Mouse (Mus musculus) mesoderm, embryonic 11.5 days (tissue): Measurements from ENCODE around the gene Ubl3.

Experiments
- DNase-seq: peaks from one replicate; pipeline ENCODE4 v3.0.0-alpha.2; 2012; ENCODE audit warnings: low read depth, low spot score

The Ubl3 gene

GRCm38 (mm10) chr5:148552187-148553071 lies at the start of gene Ubl3:
Gene Ubl3 (minus strand): TSS chr5:148552789.
- peak; percentile 99 for DNase-seq

GRCm38 (mm10) chr5:148598376-148598775 lies 45.8 kb upstream of the Ubl3 start:
- peak; percentile 81 for DNase-seq

GRCm38 (mm10) chr5:148596086-148596753 lies 43.6 kb upstream of the Ubl3 start:
- DNase-seq: no peak

DNA sequence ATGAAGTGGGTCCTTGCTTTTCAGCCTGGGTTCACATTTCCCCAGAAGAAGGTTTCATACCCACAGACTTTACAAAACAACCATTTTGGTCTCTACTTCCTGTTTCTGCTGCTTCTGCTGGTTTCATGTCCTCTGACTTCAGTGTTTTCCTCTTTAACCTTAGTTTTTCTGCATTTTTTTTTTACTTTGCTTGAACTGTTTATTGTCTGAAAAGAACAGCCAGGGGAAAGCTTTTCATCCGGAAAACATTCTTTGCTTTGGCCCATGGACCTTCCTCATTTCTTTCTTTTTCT lies 42.8 kb upstream of the Ubl3 start:
- DNase-seq: no peak

GRCm38 (mm10) chr5:148594693-148595458 lies 42.3 kb upstream of the Ubl3 start:
- no peak for DNase-seq

DNA sequence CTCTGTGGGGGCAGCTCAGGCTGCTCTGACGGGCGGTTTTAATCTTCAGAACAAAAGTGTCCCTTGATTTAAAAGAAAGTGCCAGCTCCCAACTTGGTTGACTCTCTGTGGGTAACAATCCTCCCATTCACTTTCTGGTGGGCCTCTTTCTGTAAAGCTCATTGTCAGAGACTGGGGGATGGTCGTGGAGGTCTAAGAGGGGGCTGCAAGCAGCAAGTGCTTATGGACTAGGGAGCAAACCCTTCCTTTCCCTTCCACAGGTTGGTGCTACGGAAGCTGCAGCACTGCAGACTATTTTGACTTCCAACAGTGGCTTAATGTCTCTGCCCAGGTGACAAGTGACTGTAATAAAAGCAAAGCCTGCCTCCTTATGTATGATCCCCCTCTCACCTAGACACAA lies 41.0 kb upstream of the Ubl3 start:
- DNase-seq: no peak

DNA sequence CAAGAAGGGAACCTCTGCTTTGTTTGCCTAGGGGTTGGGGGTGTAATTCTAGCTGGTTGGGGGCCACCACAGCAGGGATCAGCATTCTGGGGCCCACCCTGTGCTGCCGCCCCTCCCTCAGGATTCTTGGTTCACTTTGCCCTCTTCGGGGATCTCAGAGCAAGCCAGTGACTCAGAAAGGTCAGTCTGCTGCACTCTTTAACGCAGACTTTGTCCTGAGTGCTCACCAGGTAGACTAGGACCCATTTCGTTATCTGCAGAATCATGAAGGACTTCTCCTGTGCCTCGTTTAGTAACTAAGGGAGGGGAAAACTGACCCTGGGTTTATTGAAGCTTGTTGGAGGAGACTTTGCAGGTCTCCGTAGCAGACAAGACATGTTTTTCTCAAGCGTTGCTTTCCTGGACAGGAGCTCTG lies 38.9 kb upstream of the Ubl3 start:
- no peak for DNase-seq

DNA sequence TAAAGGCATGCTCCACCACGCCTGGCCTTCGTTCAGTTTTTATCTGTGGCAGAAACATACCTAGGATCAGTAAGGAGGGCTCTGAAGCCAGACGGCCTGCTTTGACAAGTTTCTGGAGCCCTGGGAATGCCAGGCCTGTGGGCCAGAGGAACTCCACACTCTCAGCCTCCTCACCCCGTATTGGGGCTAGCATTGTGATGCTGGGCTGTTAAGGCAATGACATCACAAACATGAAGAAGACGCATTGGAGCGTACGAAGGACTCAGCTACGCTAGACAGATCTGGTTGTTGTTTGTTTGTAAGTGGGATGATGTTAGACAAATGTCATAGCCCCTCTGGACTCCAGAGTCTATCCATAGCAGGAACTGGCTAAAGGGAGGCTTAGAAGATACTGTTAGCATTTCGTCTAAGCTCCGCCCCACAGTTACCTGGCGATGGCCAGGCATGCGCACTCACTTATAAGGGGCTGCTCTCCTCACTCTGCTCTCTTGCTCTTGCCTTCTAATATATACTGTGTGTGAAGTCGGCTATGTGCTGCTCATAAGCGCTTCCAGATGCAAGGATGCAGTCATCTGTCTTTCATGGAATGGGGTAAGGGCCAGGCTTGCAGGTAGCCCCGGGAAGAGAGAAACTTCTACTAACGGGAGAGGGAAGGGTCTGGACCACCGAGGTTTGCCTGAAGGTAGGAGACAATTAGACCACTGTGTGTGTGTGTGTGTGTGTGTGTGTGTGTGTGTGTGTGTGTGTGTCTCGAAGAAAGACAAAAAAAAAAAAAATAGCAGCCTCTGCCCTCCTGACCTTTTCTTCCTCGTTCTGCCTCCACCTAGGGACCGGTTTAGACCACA lies 38.2 kb upstream of the Ubl3 start:
- no peak for DNase-seq

GRCm38 (mm10) chr5:148588987-148589386 lies 36.4 kb upstream of the Ubl3 start:
- DNase-seq: no peak

GRCm38 (mm10) chr5:148588142-148588650 lies 35.6 kb upstream of the Ubl3 start:
- DNase-seq: no peak

- DNase-seq: no peak
These were observed 27.9 kb upstream of the Ubl3 start for GRCm38 (mm10) chr5:148580388-148580985.

DNA sequence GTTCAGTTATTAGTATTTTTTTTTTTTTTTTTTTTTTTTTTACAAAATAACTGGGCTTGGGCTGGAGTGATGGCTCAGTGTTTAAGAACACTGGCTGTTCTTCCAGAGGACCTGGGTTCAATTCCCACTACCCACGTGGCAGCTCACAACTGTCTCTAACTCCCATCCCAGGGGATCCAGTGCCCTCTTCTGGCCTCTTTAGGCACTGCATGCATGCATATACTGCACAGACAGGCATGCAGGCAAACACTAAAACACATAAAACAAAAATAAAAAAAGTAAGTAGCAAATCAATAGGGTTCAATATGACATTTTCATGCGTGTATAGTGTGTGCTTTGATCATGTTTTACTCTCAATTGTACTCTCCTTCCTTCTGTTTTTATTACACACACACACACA lies 26.6 kb upstream of the Ubl3 start:
- DNase-seq: no peak

DNA sequence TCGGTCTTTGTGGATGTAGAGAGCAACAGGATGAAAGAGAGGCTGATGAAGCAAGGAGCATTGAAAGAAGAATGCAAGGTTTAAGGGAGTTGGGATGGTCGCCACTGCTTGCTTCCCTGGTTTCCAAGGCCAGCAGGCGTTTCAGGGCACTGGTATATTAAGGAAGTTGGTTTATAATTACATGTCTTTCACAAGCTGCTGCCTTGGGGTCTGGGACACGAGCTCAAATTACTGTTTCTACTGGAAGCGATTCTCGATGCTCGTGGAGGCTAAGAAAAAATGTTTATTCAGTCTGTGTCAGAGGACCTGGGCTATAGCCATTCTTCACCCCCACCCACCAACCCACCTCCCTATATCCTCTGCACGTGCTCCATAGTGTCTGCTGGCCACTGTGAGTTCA lies 25.8 kb upstream of the Ubl3 start:
- DNase-seq: no peak

- DNase-seq: no peak
These were observed 24.7 kb upstream of the Ubl3 start for GRCm38 (mm10) chr5:148577278-148577677.

- DNase-seq: no peak
These were observed 22.6 kb upstream of the Ubl3 start for GRCm38 (mm10) chr5:148575163-148575562.

- no peak for DNase-seq
These were observed 20.1 kb upstream of the Ubl3 start for GRCm38 (mm10) chr5:148572676-148573075.

DNA sequence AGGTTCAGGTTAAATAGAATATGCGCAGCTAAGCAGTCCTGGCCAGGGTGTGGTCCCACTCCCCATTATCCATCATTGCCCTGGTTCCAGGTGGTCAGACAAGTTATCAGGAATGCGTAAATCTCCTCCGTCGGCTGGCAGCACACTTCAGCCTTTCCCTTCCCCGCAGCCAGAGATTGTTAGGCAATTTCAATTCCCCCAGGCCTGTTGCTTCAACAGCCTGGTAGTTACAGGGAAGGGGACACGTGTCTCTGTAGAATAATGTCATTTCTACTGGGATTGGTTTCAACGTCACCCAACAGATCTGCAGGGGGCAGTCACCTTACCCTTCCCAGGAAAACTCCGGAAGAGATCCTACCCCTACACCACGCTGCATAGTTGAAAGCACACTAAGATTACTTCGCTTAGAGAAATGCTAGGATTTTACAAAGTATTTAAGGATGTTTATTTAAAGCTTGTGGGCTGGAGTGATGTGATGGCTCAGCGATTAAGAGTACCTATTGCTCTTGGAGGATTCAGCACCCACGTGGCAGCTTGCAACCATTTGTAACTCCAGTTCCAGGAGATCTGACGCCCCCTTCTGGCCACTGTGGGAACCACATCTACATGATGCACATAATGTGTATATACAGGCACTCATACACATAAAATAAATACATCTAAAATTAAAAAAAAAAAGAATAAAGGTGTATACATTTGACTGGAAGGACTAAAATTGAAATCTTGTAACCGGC lies 18.1 kb upstream of the Ubl3 start:
- DNase-seq: no peak

GRCm38 (mm10) chr5:148569444-148569843 lies 16.9 kb upstream of the Ubl3 start:
- no peak for DNase-seq

- DNase-seq: no peak
These were observed 13.0 kb upstream of the Ubl3 start for GRCm38 (mm10) chr5:148565636-148566035.

DNA sequence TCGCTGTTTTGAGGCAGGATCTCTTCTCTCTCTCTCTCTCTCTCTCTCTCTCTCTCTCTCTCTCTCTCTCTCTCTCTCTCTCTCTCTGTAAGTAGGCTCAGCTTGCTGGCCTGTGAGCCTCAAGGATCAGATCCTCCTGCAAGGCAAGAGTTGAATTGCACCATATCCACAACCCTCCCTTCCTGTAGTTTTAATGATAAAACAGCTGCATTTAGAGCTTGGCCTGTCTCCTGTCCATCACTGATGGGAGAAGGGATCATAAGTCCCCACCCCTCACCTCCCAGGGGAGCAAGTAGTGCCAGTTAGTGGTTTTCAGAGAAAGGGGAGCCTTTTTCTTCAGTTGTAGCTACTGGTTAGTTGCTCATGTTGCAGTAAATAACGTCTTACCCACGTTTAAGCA lies 11.5 kb upstream of the Ubl3 start:
- no peak for DNase-seq
